Mouse (Mus musculus): ENCODE measurements at regions not wholly inside any gene's neighbourhood (a gene's known extent, or its start where the extent isn't known, plus 50 kb on each side); places are given as distances from the start of the nearest gene placed in this dataset.

GRCm38 (mm10) chr12:54256506-54257128 lies 53.0 kb upstream of the Egln3 start:
- Histone ChIP-seq H3K27me3 (replicated peaks; ENCODE audit: control insufficient read depth, insufficient read depth, low read length) (no peaks in the 10 kb centered on the region), H3K27ac (ENCODE audit: low read depth, low read length) (no peak overlapping the region), H3K36me3 (ENCODE audit: control insufficient read depth, insufficient read depth, low read length) (no peaks in the 10 kb centered on the region), H3K9me3 (ENCODE audit: control insufficient read depth, low read length) (no peaks in the 10 kb centered on the region), H3K4me3 (ENCODE audit: low read depth, low read length) (no peak overlapping the region), H3K4me1 (replicated peaks; ENCODE audit: control insufficient read depth, insufficient read depth, low read length) (0 out of 2 replicates have a peak, but pooled peaks cover 3% of the 10 kb centered on the region), H3K9ac (ENCODE audit: low read depth, low read length) (no peak overlapping the region), H3K4me2 (no peak overlapping the region)
- WGBS: 63% methylated on average over 6 of the region's 6 CpGs
- DNase-seq (ENCODE audit: low spot score) (no peak), ATAC-seq (replicated peaks; ENCODE audit: low FRiP score) (peak; percentile 47; the same call in 1 of the 2 replicates)
